Mouse (Mus musculus): ENCODE data around the gene Camsap3.

DNA sequence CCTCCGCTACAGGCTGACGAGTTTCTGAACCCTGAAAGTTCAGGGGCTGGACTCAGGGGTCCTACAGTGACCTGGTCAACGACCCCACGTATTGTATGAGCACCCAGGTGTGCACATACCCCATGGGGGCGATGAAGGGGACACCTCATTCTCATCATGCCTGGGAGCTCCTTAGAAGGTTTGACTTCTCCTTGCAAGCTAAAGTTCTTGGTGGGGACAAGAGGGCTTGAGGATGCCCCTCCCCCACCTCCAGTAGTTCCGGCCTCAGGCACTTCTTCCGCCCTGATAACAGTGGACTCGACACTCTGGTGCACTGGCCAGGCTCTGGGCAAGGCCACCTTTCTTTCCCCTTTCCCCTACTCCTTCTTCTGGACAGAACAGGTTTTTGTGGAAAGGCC, 44.4 kb downstream of the Camsap3 start:
- TF ChIP-seq POLR2A (IDR thresholded peaks at IDR 0.05; ENCODE audit: low read depth, low read length) (no peak), CTCF (IDR thresholded peaks at IDR 0.05; ENCODE audit: extremely low read depth, insufficient read length, insufficient replicate concordance, low read depth, low read length) (no peak)

Measured in small intestine, adult 2 months (tissue).